ENCODE assay signal across 8 mouse cellular contexts in the genomic region with DNA sequence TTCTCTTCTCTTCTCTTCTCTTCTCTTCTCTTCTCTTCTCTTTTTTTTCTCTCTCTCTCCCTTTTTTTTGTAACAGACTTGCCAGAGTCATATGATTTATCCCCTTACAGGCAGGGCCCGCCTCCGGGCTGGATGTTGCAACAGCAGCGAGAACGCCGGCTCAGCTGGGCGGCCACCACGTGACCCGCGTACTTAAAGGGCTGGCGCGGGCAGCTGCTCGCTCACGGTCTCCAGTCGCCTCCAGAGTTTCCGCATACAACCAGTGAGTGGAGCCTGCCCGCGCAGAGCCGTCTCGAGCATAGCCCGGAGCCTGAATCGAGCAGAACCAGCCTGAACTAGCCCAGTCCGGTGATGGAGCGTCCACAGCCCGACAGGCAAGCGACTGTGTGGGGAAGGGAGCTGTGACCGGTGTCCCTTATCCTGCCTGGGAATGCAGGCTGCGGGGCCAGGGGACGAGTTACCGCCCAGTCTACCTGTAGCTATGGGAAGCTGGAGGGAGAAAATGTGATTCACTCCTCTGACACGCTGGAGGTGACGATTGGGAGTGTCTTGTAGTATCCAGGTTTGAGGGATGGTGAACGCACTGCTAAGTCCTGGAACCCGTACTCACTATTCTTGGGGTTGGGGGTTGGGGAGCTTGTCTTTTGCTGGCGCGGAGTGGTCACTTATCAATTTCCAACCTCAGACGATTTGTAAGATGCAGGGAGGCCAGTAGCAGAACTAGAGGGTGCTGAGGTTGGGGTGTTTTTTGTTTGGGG. TPM values are rescaled to one million over a fixed set of nuclear protein-coding genes. Genes with fewer than 3 reads are reported as not detected.
DNase-seq lines count a peak whose midpoint lies in the region; ATAC-seq and TF ChIP-seq lines count a peak whose summit lies in the region.

A gene (plus strand): TSS at position 223 of the 758 bp plus-strand sequence.

- H3K27ac ChIP-seq in brown adipose tissue, adult 24 weeks (replicated peaks; ENCODE audit: low read depth, low read length), result peak within 1 kb of the TSS; percentile 63
- 0 out of 2 replicates have a peak within 1 kb of the TSS, but pooled peaks have one; percentile 6 for H3K27ac ChIP-seq in heart, embryonic 12.5 days (ENCODE audit: poor library complexity, severe bottlenecking)
- peak within 1 kb of the TSS; percentile 75 for H3K27ac ChIP-seq in kidney, postnatal 0 days
- H3K27ac ChIP-seq in liver, adult 2 months (replicated peaks; ENCODE audit: insufficient read depth, low read depth, low read length), result peak within 1 kb of the TSS; percentile 60

- H3K9ac ChIP-seq in heart, embryonic 12.5 days, result peak within 1 kb of the TSS; percentile 84
- H3K9ac ChIP-seq in kidney, postnatal 0 days (ENCODE audit: low read depth, low read length), result peak within 1 kb of the TSS; percentile 73
- peak within 1 kb of the TSS; percentile 87 for H3K9ac ChIP-seq in liver, adult 2 months (ENCODE audit: low read depth, low read length)

- no peaks in the 10 kb centered on the region for H3K27me3 ChIP-seq in heart, embryonic 12.5 days (replicated peaks)
- H3K27me3 ChIP-seq in kidney, postnatal 0 days (ENCODE audit: insufficient read depth, low read length), result no peaks in the 10 kb centered on the region
- H3K27me3 ChIP-seq in liver, adult 2 months (ENCODE audit: control insufficient read depth, insufficient read depth, low read length), result no peaks in the 10 kb centered on the region

- peaks cover 10% of the 10 kb centered on the region for H3K4me1 ChIP-seq in brown adipose tissue, adult 24 weeks (ENCODE audit: control insufficient read depth, insufficient read depth, insufficient read length, low read length)
- H3K4me1 ChIP-seq in heart, embryonic 12.5 days (replicated peaks), result peaks cover 21% of the 10 kb centered on the region
- H3K4me1 ChIP-seq in kidney, postnatal 0 days (replicated peaks; ENCODE audit: insufficient read depth, low read length), result no peaks in the 10 kb centered on the region
- peaks cover 26% of the 10 kb centered on the region for H3K4me1 ChIP-seq in liver, adult 2 months (ENCODE audit: control insufficient read depth, insufficient read depth, low read length)

- H3K9me3 ChIP-seq in heart, embryonic 12.5 days (replicated peaks), result no peaks in the 10 kb centered on the region
- H3K9me3 ChIP-seq in kidney, postnatal 0 days (replicated peaks; ENCODE audit: low read length), result no peaks in the 10 kb centered on the region

- H3K4me2 ChIP-seq in heart, embryonic 12.5 days, result peak within 1 kb of the TSS; percentile 85
- H3K4me2 ChIP-seq in kidney, postnatal 0 days (ENCODE audit: low read length), result peak within 1 kb of the TSS; percentile 81

- TF ChIP-seq CTCF in kidney, postnatal 0 days (IDR thresholded peaks at IDR 0.05; ENCODE audit: low read depth), result no peak
- TF ChIP-seq CTCF in liver, adult 2 months (IDR thresholded peaks at IDR 0.05; ENCODE audit: low read depth, low read length), result 0 out of 2 replicates have a peak, but pooled peaks have one; percentile 0

- peak within 1 kb of the TSS; percentile 81 for H3K4me3 ChIP-seq in brown adipose tissue, adult 24 weeks (ENCODE audit: insufficient read depth, low read depth, low read length)
- peak within 1 kb of the TSS; percentile 81 for H3K4me3 ChIP-seq in heart, embryonic 12.5 days
- peak within 1 kb of the TSS; percentile 57 for H3K4me3 ChIP-seq in kidney, postnatal 0 days (replicated peaks; ENCODE audit: low read depth, low read length)
- peak within 1 kb of the TSS; percentile 84 for H3K4me3 ChIP-seq in liver, adult 2 months (ENCODE audit: insufficient read depth, low read depth, low read length)

- peaks cover 25% of the 10 kb centered on the region for H3K36me3 ChIP-seq in heart, embryonic 12.5 days
- H3K36me3 ChIP-seq in kidney, postnatal 0 days (ENCODE audit: insufficient read depth, low read length), result 0 out of 2 replicates have a peak, but pooled peaks cover 10% of the 10 kb centered on the region
- peaks cover 20% of the 10 kb centered on the region for H3K36me3 ChIP-seq in liver, adult 2 months (ENCODE audit: control insufficient read depth, insufficient read depth, low read length)

- peak; percentile 89 for ATAC-seq in heart, embryonic 12.5 days (ENCODE audit: insufficient number of reproducible peaks, low FRiP score)
- peak; percentile 93 for ATAC-seq in kidney, postnatal 0 days (replicated peaks; ENCODE audit: low FRiP score, low read depth)
- peak; percentile 82 for ATAC-seq in monocyte, adult 5-6 weeks (replicated peaks; ENCODE audit: insufficient number of reproducible peaks, low FRiP score, low TSS enrichment, poor library complexity, severe bottlenecking)

- peak; percentile 83 for DNase-seq in CD4-positive, CD25-positive, alpha-beta regulatory T cell, adult 2 months (ENCODE audit: low read depth, low spot score)
- DNase-seq in fat pad, adult 2 months (ENCODE audit: extremely low read depth, low read depth, low spot score), result peak; percentile 50
- DNase-seq in kidney, postnatal 0 days (ENCODE audit: low spot score), result peak; percentile 97
- DNase-seq in liver, adult 2 months (ENCODE audit: extremely low read depth, low read depth, low spot score), result peak; percentile 84
- DNase-seq in spleen, postnatal 36 days (ENCODE audit: low spot score in 2 of 2), result peak; percentile 75 to 77

- peak; percentile 89 for TF ChIP-seq POLR2A in liver, adult 2 months (IDR thresholded peaks at IDR 0.05; ENCODE audit: extremely low read depth, insufficient read depth, low read length)

- WGBS in heart, embryonic 12.5 days, result under 1% methylated on average over 36 of the region's 36 CpGs
- 1% methylated on average over 36 of the region's 36 CpGs for whole genome bisulfite sequencing in kidney, postnatal 0 days
- WGBS in liver, adult 2 months, result under 1% methylated on average over 36 of the region's 36 CpGs

- H3K79me2 ChIP-seq in liver, adult 2 months (ENCODE audit: control insufficient read depth, insufficient read depth, low read length), result no peaks in the 10 kb centered on the region

RNA-seq across cellular contexts. Expression of the gene that starts here (rescaled TPM):
- polyA plus RNA-seq in brown adipose tissue, adult 24 weeks (2012; ENCODE audit: insufficient read depth, insufficient read length, missing spikeins), result 9.7 and 15.4 TPM in 2 replicates
- 20.0 and 20.1 TPM in 2 replicates for polyA plus RNA-seq in heart, embryonic 12.5 days (2016; fragmentation: Nextera tagmentation; extraction: Ambion mirVana)
- polyA plus RNA-seq in kidney, postnatal 0 days (2015; fragmentation: Nextera tagmentation; extraction: Ambion mirVana), result 39.9 and 43.1 TPM in 2 replicates
- 16.0 and 33.4 TPM in 2 replicates for total RNA-seq in liver, adult 2 months (2014; rRNA removed)
- 12.4 and 19.2 TPM in 2 replicates for polyA plus RNA-seq in liver, adult 2 months (2012; rRNA removed)
- 50.8 to 61.9 TPM (median 55.9 TPM) in 3 replicates for total RNA-seq in monocyte, adult 5-6 weeks (2017)

Comparison
In these comparisons a context has a peak if more than half of its experiments do, and no peak if none do; other contexts are left out.
1. Peak in every context shown above with its lines: DNase-seq, ATAC-seq, H3K4me3 ChIP-seq and H3K27ac ChIP-seq.
2. H3K27ac ChIP-seq: peak in every context shown above with its lines; median percentile 75 in kidney, postnatal 0 days; 63 in brown adipose tissue, adult 24 weeks; 60 in liver, adult 2 months; 6 in heart, embryonic 12.5 days.